In the genomic region with DNA sequence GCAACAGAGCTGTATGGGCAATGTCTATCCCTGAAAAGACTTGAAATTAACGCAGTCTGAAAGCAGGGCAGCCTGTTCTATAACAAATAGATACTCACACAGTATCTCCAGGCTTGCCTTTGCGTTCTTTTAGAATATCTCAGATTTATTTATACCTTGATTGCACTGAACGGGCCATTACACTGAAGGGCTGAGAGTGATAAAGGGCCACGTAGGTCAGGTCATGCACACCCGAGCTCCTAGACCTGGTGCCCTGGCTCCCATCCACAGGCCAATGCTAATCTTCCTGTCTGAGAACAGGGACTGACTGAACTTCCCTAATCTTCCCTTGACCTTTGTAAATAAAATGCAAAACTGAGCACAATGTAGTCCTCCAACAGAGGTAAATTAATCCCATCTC, we compare ENCODE assay signal across 9 mouse cellular contexts.
DNase-seq lines count a peak whose midpoint lies in the region; ATAC-seq and TF ChIP-seq lines count a peak whose summit lies in the region.
"Had no signal": no experiment of that assay in that cellular context is flagged by ENCODE, and none has a peak within 500 bp of the region (broad histone marks: within the 10 kb centered on the region; RNA-seq: fewer than 3 reads in every experiment).

No protein-coding gene starts in this region.

- H3K4me3 ChIP-seq in heart, embryonic 12.5 days, result no peak overlapping the region
- no peak overlapping the region for H3K4me3 ChIP-seq in spleen, adult 2 months (ENCODE audit: extremely low read depth, insufficient read depth, insufficient read length)
- H3K4me3 ChIP-seq in limb, embryonic 15.5 days, result no peak overlapping the region
- H3K4me3 ChIP-seq in stomach, embryonic 15.5 days (replicated peaks), result no peak overlapping the region
- H3K4me3 ChIP-seq: midbrain, embryonic 12.5 days had no signal

- WGBS in heart, embryonic 12.5 days, result 51% methylated on average over 5 of the region's 5 CpGs
- WGBS in spleen, adult 2 months, result 31% methylated on average over 5 of the region's 5 CpGs
- 68% methylated on average over 5 of the region's 5 CpGs for WGBS in limb, embryonic 15.5 days
- WGBS in stomach, embryonic 15.5 days, result 49% methylated on average over 5 of the region's 5 CpGs

- peaks cover 38% of the 10 kb centered on the region for H3K4me1 ChIP-seq in heart, embryonic 12.5 days (replicated peaks)
- H3K4me1 ChIP-seq in spleen, adult 2 months (ENCODE audit: control insufficient read depth, insufficient read depth, insufficient read length), result peaks cover 55% of the 10 kb centered on the region
- H3K4me1 ChIP-seq in limb, embryonic 15.5 days, result peaks cover 33% of the 10 kb centered on the region
- H3K4me1 ChIP-seq in stomach, embryonic 15.5 days, result peaks cover 14% of the 10 kb centered on the region

- H3K9me3 ChIP-seq in heart, embryonic 12.5 days (replicated peaks), result no peaks in the 10 kb centered on the region
- no peaks in the 10 kb centered on the region for H3K9me3 ChIP-seq in limb, embryonic 15.5 days
- no peaks in the 10 kb centered on the region for H3K9me3 ChIP-seq in stomach, embryonic 15.5 days
- H3K9me3 ChIP-seq: midbrain, embryonic 12.5 days had no signal

- peaks cover 10% of the 10 kb centered on the region; the same call in 1 of the 2 replicates for H3K36me3 ChIP-seq in heart, embryonic 12.5 days
- peaks cover 5% of the 10 kb centered on the region for H3K36me3 ChIP-seq in spleen, adult 2 months (ENCODE audit: control insufficient read depth, insufficient read depth, low read length)
- H3K36me3 ChIP-seq in limb, embryonic 15.5 days, result no peaks in the 10 kb centered on the region
- H3K36me3 ChIP-seq in stomach, embryonic 15.5 days, result no peaks in the 10 kb centered on the region; the same call in 1 of the 2 replicates
- H3K36me3 ChIP-seq: midbrain, embryonic 12.5 days had no signal

- H3K9ac ChIP-seq in heart, embryonic 12.5 days, result no peak overlapping the region
- H3K9ac ChIP-seq in limb, embryonic 15.5 days, result no peak overlapping the region
- H3K9ac ChIP-seq in stomach, embryonic 15.5 days, result no peak overlapping the region
- H3K9ac ChIP-seq: midbrain, embryonic 12.5 days had no signal

- TF ChIP-seq CTCF in spleen, adult 2 months (IDR thresholded peaks at IDR 0.05; ENCODE audit: extremely low read depth, insufficient read depth, insufficient read length, insufficient replicate concordance), result no peak

- TF ChIP-seq POLR2A in spleen, adult 2 months (IDR thresholded peaks at IDR 0.05; ENCODE audit: low read depth, low read length), result no peak

- no peaks in the 10 kb centered on the region for H3K27me3 ChIP-seq in heart, embryonic 12.5 days (replicated peaks)
- no peaks in the 10 kb centered on the region for H3K27me3 ChIP-seq in spleen, adult 2 months (ENCODE audit: control insufficient read depth, insufficient read depth, low read length)
- H3K27me3 ChIP-seq in limb, embryonic 15.5 days, result no peaks in the 10 kb centered on the region
- H3K27me3 ChIP-seq in stomach, embryonic 15.5 days (replicated peaks), result no peaks in the 10 kb centered on the region

- H3K27ac ChIP-seq in heart, embryonic 12.5 days (ENCODE audit: poor library complexity, severe bottlenecking), result 0 out of 2 replicates have a peak overlapping the region, but pooled peaks have one; percentile 67
- peak overlapping the region; percentile 98 for H3K27ac ChIP-seq in spleen, adult 2 months (ENCODE audit: insufficient read depth, low read length)
- H3K27ac ChIP-seq in limb, embryonic 15.5 days, result peak overlapping the region; percentile 61
- H3K27ac ChIP-seq in stomach, embryonic 15.5 days, result peak overlapping the region; percentile 84
- H3K27ac ChIP-seq: midbrain, embryonic 12.5 days had no signal

- DNase-seq in heart, adult 9 months (ENCODE audit: low spot score in 2 of 2), result no peak
- no peak for DNase-seq in spleen, adult 2 months (ENCODE audit: low read depth in 1 of 2, low spot score in 2 of 2)
- no peak for DNase-seq in spleen, postnatal 10 days (ENCODE audit: low spot score in 2 of 2)
- DNase-seq in layer of hippocampus, adult 11-12 months (ENCODE audit: low spot score), result no peak
- no peak for DNase-seq in cerebellum, adult 8-10 months

- no peak for ATAC-seq in heart, embryonic 12.5 days (ENCODE audit: insufficient number of reproducible peaks, low FRiP score)
- no peak for ATAC-seq in limb, embryonic 15.5 days (ENCODE audit: insufficient number of reproducible peaks, low FRiP score, low TSS enrichment, low read depth)
- no peak for ATAC-seq in stomach, embryonic 15.5 days (ENCODE audit: insufficient read depth, low FRiP score, low read depth)

- H3K4me2 ChIP-seq in heart, embryonic 12.5 days, result no peak overlapping the region
- H3K4me2 ChIP-seq in limb, embryonic 15.5 days, result no peak overlapping the region
- H3K4me2 ChIP-seq in stomach, embryonic 15.5 days, result no peak overlapping the region
- H3K4me2 ChIP-seq: midbrain, embryonic 12.5 days had no signal
